Mouse (Mus musculus): Measurements from ENCODE around the gene Ephb1. TPM values are rescaled to one million over a fixed set of nuclear protein-coding genes. Genes with fewer than 3 reads are reported as not detected.

Gene Ephb1
- 0.21 TPM in 1 of 2 replicates, not detected in the other for polyA plus RNA-seq (2012; ENCODE audit: low replicate concordance)

GRCm38 (mm10) chr9:102354561-102354973 is at the start of gene Ephb1:
TSS of gene Ephb1 (minus strand) at chr9:102354693.

Other genes starting within 250 kb of the Ephb1 start
- gene Ky, start 151.1 kb upstream of the Ephb1 start, polyA plus RNA-seq (2012; ENCODE audit: low replicate concordance) = 0.08 TPM in 1 of 2 replicates, not detected in the other